Mouse (Mus musculus): ENCODE results near the gene Tubal3. TPM values are rescaled to one million over a fixed set of nuclear protein-coding genes. Genes with fewer than 3 reads are reported as not detected.
"Not testable (repeated sequence)": the region's sequence is repeated elsewhere in the genome, so short reads cannot be mapped to it uniquely, and the experiment has no call there.

Tubal3 gene
- polyA plus RNA-seq, 1 experiment from 2014 or later, result 0.08 TPM

DNA sequence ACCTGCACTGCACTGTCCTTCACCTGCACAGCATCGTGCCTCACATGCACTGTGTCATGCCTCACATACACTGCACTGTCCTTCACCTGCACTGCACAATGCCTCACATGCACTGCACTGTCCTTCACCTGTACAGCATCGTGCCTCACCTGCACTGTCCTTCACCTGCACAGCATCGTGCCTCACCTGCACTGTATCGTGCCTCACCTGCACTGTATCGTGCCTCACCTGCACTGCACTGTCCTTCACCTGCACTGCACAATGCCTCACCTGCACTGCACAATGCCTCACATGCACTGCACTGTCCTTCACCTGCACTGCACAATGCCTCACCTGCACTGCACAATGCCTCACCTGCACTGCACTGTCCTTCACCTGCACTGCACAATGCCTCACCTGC lies 19.9 kb upstream of the Tubal3 start:
- not testable (repeated sequence) for H3K4me2 ChIP-seq (ENCODE audit: low read depth, low read length); H3K9me3 ChIP-seq (ENCODE audit: control insufficient read depth, low read length); ATAC-seq (ENCODE audit: low read depth); H3K9ac ChIP-seq (ENCODE audit: low read depth, low read length); H3K27ac ChIP-seq (replicated peaks; ENCODE audit: low read depth, low read length); H3K36me3 ChIP-seq (ENCODE audit: control insufficient read depth, insufficient read depth, low read length); DNase-seq (ENCODE audit: low spot score); H3K4me1 ChIP-seq (ENCODE audit: control insufficient read depth, insufficient read depth, low read length); H3K27me3 ChIP-seq (replicated peaks; ENCODE audit: control insufficient read depth, insufficient read depth, low read length); H3K4me3 ChIP-seq (ENCODE audit: low read depth, low read length)
- 96% methylated on average over 5 of the region's 5 CpGs for WGBS

DNA sequence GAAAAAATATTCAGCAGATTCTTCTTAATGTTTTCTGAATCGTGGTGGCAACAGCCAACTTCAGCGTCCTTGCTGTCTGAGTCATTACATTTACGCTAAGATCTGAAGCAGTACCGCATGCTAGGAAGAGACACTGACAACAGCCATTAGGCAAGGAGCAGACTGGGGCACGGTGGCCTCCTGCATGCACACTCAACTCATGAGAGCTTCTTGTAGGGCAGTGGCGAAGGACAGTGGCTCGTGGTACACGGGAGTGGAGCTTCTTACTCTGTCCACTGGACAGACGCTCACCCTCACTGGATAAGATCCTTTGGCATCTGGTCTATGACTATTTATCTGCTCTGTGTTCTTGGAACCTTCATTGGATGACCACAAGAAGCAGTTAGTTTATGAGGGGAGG lies 18.8 kb upstream of the Tubal3 start:
- no peak overlapping the region for H3K9ac ChIP-seq (ENCODE audit: low read depth, low read length)

DNA sequence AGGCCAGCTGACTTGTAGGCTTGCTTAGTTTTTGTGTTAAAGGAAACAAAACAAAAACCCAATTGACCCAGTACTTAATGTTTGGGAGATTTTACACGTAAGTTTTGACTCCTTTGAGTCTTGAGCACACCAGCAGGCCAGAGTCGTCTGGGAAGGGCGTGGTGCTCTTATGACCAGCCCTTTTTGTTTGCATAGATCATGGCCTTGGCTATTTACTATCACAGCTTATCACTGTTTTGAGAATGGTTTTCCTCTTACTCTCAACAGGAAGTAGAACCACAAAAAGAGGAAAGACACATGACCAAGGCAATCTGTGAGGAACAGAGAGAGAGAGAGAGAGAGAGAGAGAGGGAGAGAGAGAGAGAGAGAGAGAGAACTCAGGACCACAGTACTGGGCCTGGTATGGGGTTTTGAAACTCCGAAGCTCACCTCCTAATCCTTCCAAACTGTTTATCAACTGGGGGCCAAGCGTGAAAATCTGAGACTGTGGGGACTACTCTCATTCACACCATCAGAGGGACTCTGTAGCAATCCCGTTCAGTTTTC lies 10.8 kb upstream of the Tubal3 start:
- Histone ChIP-seq H3K9ac (ENCODE audit: low read depth, low read length) (no peak overlapping the region), H3K27me3 (replicated peaks; ENCODE audit: control insufficient read depth, insufficient read depth, low read length) (no peaks in the 10 kb centered on the region), H3K36me3 (ENCODE audit: control insufficient read depth, insufficient read depth, low read length) (no peaks in the 10 kb centered on the region), H3K4me1 (ENCODE audit: control insufficient read depth, insufficient read depth, low read length) (no peaks in the 10 kb centered on the region; the same call in 1 of the 2 replicates), H3K27ac (replicated peaks; ENCODE audit: low read depth, low read length) (no peak overlapping the region), H3K9me3 (ENCODE audit: control insufficient read depth, low read length) (no peaks in the 10 kb centered on the region), H3K4me3 (ENCODE audit: low read depth, low read length) (no peak overlapping the region), H3K4me2 (ENCODE audit: low read depth, low read length) (no peak overlapping the region)
- ATAC-seq (ENCODE audit: low read depth) (no peak), DNase-seq (ENCODE audit: low spot score) (no peak)
- WGBS, result 82% methylated on average over 6 of the region's 6 CpGs

More for the DNA sequence above, 18.8 kb upstream of the Tubal3 start:
- 93% methylated on average over 9 of the region's 9 CpGs for WGBS
- Histone ChIP-seq H3K4me3 (ENCODE audit: low read depth, low read length) (no peak overlapping the region), H3K27me3 (replicated peaks; ENCODE audit: control insufficient read depth, insufficient read depth, low read length) (no peaks in the 10 kb centered on the region), H3K9me3 (ENCODE audit: control insufficient read depth, low read length) (no peaks in the 10 kb centered on the region), H3K4me1 (ENCODE audit: control insufficient read depth, insufficient read depth, low read length) (no peaks in the 10 kb centered on the region; the same call in 1 of the 2 replicates), H3K4me2 (ENCODE audit: low read depth, low read length) (no peak overlapping the region), H3K36me3 (ENCODE audit: control insufficient read depth, insufficient read depth, low read length) (no peaks in the 10 kb centered on the region), H3K27ac (replicated peaks; ENCODE audit: low read depth, low read length) (no peak overlapping the region)
- no peak for ATAC-seq (ENCODE audit: low read depth)
- no peak for DNase-seq (ENCODE audit: low spot score)

DNA sequence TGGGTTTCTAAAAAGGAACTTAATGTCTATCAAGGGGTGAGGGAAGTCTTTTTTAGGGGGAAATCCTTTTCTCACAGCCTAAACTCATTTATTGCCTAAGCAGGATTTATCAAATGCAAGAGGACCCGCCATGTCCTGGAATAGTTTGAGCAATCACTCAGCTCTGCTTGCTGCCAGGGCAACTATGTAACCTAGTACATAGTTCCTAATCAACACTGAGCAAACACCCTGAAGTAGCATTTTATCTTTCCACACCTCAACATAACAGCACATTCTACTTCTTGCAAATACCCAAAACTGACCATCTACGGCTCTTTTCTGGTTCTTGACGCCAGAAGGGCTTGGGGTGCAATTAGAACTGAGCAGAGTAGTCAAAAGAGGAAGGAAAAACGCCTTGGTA lies 9.8 kb upstream of the Tubal3 start:
- 89% methylated on average over 4 of the region's 4 CpGs for WGBS
- Histone ChIP-seq H3K4me3 (ENCODE audit: low read depth, low read length) (no peak overlapping the region), H3K4me1 (ENCODE audit: control insufficient read depth, insufficient read depth, low read length) (no peaks in the 10 kb centered on the region; the same call in 1 of the 2 replicates), H3K27me3 (replicated peaks; ENCODE audit: control insufficient read depth, insufficient read depth, low read length) (no peaks in the 10 kb centered on the region), H3K9ac (ENCODE audit: low read depth, low read length) (no peak overlapping the region), H3K36me3 (ENCODE audit: control insufficient read depth, insufficient read depth, low read length) (no peaks in the 10 kb centered on the region), H3K27ac (replicated peaks; ENCODE audit: low read depth, low read length) (no peak overlapping the region), H3K4me2 (ENCODE audit: low read depth, low read length) (no peak overlapping the region), H3K9me3 (ENCODE audit: control insufficient read depth, low read length) (no peaks in the 10 kb centered on the region)
- ATAC-seq (ENCODE audit: low read depth) (no peak), DNase-seq (ENCODE audit: low spot score) (no peak)

DNA sequence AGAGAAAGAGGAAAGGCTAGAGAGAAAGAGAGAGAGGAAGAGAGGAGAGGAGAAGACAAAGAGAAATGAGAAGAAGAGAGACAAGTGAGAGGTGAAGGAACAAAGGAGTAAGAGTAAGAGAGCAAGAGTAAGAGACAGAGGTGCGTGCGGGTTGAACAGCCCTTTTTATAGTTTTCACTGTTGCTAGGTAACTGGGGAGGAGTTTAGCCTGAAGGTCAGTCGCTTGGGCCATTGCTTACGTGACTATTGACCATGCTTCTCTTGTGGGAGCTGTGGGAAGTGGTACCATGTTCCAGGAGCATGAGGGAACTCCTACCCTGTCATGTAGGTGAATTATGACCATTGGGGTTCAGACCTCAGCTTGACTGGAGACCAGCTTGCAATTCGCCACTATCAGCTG lies 7.7 kb upstream of the Tubal3 start:
- Histone ChIP-seq H3K4me3 (ENCODE audit: low read depth, low read length) (no peak overlapping the region), H3K27me3 (replicated peaks; ENCODE audit: control insufficient read depth, insufficient read depth, low read length) (no peaks in the 10 kb centered on the region), H3K4me1 (ENCODE audit: control insufficient read depth, insufficient read depth, low read length) (no peaks in the 10 kb centered on the region), H3K27ac (replicated peaks; ENCODE audit: low read depth, low read length) (no peak overlapping the region), H3K9me3 (ENCODE audit: control insufficient read depth, low read length) (no peaks in the 10 kb centered on the region), H3K9ac (ENCODE audit: low read depth, low read length) (no peak overlapping the region), H3K36me3 (ENCODE audit: control insufficient read depth, insufficient read depth, low read length) (peaks cover 7% of the 10 kb centered on the region; the same call in 1 of the 2 replicates), H3K4me2 (ENCODE audit: low read depth, low read length) (no peak overlapping the region)
- WGBS, result 87% methylated on average over 5 of the region's 5 CpGs
- DNase-seq (ENCODE audit: low spot score) (no peak), ATAC-seq (ENCODE audit: low read depth) (no peak)

DNA sequence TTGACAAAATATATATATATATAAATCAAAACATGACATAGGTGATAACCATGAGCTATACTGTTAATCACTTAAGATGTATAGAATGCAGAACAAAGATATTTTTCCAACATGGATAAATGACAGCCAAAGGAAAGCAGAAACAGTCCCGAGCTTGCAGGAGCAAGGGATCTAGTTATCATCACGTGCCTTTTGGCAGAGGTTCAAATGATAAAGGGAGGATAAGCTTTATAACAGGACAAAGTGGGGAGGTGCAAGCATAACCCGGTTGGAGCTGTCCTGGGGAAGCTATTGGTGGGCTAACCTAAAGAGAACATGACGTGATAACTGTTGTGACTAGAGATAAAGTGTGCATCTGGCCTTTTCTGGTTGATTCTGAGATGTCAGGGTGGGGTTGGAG lies 4.6 kb upstream of the Tubal3 start:
- DNase-seq (ENCODE audit: low spot score) (no peak), ATAC-seq (ENCODE audit: low read depth) (no peak)
- H3K36me3 ChIP-seq (ENCODE audit: control insufficient read depth, insufficient read depth, low read length), result peaks cover 9% of the 10 kb centered on the region; the same call in 1 of the 2 replicates
- no peak overlapping the region for H3K4me3 ChIP-seq (ENCODE audit: low read depth, low read length)
- no peaks in the 10 kb centered on the region for H3K9me3 ChIP-seq (ENCODE audit: control insufficient read depth, low read length)
- 76% methylated on average over 4 of the region's 4 CpGs for WGBS
- H3K4me1 ChIP-seq (ENCODE audit: control insufficient read depth, insufficient read depth, low read length), result no peaks in the 10 kb centered on the region; the same call in 1 of the 2 replicates
- no peak overlapping the region for H3K9ac ChIP-seq (ENCODE audit: low read depth, low read length)
- H3K27ac ChIP-seq (replicated peaks; ENCODE audit: low read depth, low read length), result no peak overlapping the region
- no peaks in the 10 kb centered on the region for H3K27me3 ChIP-seq (replicated peaks; ENCODE audit: control insufficient read depth, insufficient read depth, low read length)
- no peak overlapping the region for H3K4me2 ChIP-seq (ENCODE audit: low read depth, low read length)

DNA sequence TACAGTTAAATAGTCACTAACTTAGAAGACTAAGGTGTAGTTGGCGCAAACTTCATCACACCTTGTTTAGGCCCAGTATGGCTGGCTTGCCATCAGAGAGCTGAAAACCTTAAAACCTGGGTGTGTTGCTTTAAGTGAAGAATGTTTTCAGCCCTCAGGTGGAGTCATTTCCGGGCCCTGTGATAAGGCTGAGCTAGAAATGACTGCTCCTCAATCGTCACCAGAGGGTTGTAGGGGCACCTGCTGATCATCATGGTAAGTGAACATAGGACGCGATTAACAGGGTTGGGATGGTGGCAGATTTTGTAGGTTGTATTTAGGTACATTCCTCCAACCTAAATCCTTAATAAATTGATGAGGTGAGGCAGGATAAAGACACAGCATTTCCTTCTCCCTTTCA lies 6.4 kb downstream of the Tubal3 start:
- no peak overlapping the region for H3K9ac ChIP-seq (ENCODE audit: low read depth, low read length)
- H3K4me3 ChIP-seq (ENCODE audit: low read depth, low read length), result no peak overlapping the region
- no peak for DNase-seq (ENCODE audit: low spot score)
- no peak overlapping the region for H3K4me2 ChIP-seq (ENCODE audit: low read depth, low read length)
- WGBS, result 86% methylated on average over 5 of the region's 5 CpGs
- ATAC-seq (ENCODE audit: low read depth), result no peak
- no peaks in the 10 kb centered on the region for H3K9me3 ChIP-seq (ENCODE audit: control insufficient read depth, low read length)
- no peaks in the 10 kb centered on the region for H3K4me1 ChIP-seq (ENCODE audit: control insufficient read depth, insufficient read depth, low read length)
- H3K27me3 ChIP-seq (replicated peaks; ENCODE audit: control insufficient read depth, insufficient read depth, low read length), result no peaks in the 10 kb centered on the region
- H3K36me3 ChIP-seq (ENCODE audit: control insufficient read depth, insufficient read depth, low read length), result no peaks in the 10 kb centered on the region
- H3K27ac ChIP-seq (replicated peaks; ENCODE audit: low read depth, low read length), result no peak overlapping the region

DNA sequence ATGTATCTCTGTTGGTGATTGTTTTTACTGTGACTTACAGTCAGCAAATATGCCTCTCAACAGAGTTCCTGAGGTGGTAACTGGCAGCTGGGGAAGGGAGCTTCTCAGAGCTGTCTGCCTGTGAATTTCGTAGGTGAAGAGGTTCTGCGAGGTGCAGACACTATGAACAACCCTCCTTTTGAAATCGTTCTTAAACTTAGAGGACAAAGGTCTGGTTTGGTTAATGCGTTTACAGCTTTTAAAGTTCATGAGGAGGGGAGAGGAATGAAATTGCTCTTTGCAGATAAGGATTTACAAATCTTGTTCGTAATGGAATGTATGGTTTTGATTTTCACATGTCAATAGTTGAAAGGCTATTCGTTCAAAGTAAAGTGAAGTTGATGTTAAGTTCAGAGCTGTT lies 7.6 kb downstream of the Tubal3 start:
- 76% methylated on average over 6 of the region's 6 CpGs for WGBS
- no peaks in the 10 kb centered on the region for H3K4me1 ChIP-seq (ENCODE audit: control insufficient read depth, insufficient read depth, low read length)

DNA sequence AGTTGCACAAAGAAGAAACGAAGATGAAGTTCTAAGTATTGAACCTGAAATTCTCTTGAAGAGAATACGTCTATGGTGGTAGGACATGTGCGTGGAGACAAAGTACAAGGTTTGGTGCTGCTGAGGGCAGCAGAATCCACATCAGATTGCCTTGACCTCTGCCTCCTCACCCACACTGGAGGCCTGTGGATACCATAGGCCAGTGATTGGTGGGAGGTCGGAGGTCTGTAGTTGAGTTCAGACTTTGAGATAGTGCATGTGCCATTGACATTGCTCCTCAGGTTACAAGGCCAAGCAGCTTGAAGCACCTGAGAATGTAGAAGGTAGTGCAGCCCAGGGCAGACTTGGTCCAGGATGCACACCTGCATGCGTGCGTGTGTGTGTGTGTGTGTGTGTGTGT lies 8.0 kb downstream of the Tubal3 start:
- Histone ChIP-seq H3K9me3 (ENCODE audit: control insufficient read depth, low read length) (no peaks in the 10 kb centered on the region), H3K27me3 (replicated peaks; ENCODE audit: control insufficient read depth, insufficient read depth, low read length) (no peaks in the 10 kb centered on the region), H3K4me1 (ENCODE audit: control insufficient read depth, insufficient read depth, low read length) (no peaks in the 10 kb centered on the region), H3K4me3 (ENCODE audit: low read depth, low read length) (no peak overlapping the region), H3K36me3 (ENCODE audit: control insufficient read depth, insufficient read depth, low read length) (no peaks in the 10 kb centered on the region), H3K4me2 (ENCODE audit: low read depth, low read length) (no peak overlapping the region), H3K27ac (replicated peaks; ENCODE audit: low read depth, low read length) (no peak overlapping the region), H3K9ac (ENCODE audit: low read depth, low read length) (no peak overlapping the region)
- no peak for DNase-seq (ENCODE audit: low spot score)
- ATAC-seq (ENCODE audit: low read depth), result no peak
- 84% methylated on average over 4 of the region's 6 CpGs for WGBS

More for the DNA sequence above, 7.6 kb downstream of the Tubal3 start:
- no peaks in the 10 kb centered on the region for H3K27me3 ChIP-seq (replicated peaks; ENCODE audit: control insufficient read depth, insufficient read depth, low read length)
- no peak overlapping the region for H3K27ac ChIP-seq (replicated peaks; ENCODE audit: low read depth, low read length)
- no peak overlapping the region for H3K4me3 ChIP-seq (ENCODE audit: low read depth, low read length)
- no peaks in the 10 kb centered on the region for H3K36me3 ChIP-seq (ENCODE audit: control insufficient read depth, insufficient read depth, low read length)
- no peak overlapping the region for H3K4me2 ChIP-seq (ENCODE audit: low read depth, low read length)
- H3K9ac ChIP-seq (ENCODE audit: low read depth, low read length), result no peak overlapping the region
- ATAC-seq (ENCODE audit: low read depth) (no peak), DNase-seq (ENCODE audit: low spot score) (no peak)
- no peaks in the 10 kb centered on the region for H3K9me3 ChIP-seq (ENCODE audit: control insufficient read depth, low read length)
